ENCODE assay signal across 12 mouse cellular contexts in the genomic region with DNA sequence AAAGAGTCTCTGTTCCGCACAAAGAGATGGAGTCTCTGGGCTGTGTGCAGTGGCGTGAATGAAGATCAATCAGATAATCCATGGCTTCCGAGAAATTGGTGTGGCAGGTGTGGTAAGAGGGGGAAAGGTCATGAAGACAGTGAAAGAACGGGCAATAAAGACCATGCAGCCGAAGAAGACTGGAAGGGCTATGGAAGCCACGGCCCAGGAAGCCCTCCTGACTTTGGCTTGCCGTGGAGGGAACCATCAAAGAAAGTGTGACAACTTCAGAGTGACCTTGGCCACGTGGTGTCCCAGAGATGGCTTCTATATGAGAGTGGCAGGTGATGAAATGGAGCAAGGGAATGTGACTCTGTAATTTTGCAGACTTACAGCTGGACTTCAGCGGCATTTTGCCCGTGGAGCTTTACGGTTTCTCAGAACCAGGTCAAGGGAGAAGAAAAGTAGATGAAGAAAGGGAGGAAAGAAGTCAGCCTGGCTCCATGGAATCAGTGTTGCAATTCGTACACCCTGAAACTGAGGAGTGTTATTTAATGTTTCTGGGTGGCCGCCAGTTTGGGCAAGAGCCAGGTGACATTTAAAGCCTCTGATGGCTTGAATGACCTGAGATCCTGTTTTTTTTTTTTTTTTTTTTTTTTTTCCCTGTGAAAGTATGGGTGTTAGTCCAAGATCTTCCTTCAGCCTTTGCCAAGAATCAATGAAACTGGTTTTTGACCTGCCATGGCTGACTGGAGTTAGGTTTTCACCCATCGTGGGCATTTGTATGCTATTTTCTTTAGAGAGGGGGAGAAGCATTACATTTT.
A peak's percentile ranks its signal among the peaks of the same experiment; 100 is the strongest.
DNase-seq lines count a peak whose midpoint lies in the region; ATAC-seq lines count a peak whose summit lies in the region.
"Had no signal": no experiment of that assay in that cellular context is flagged by ENCODE, and none has a peak within 500 bp of the region (broad histone marks: within the 10 kb centered on the region; RNA-seq: fewer than 3 reads in every experiment).

No protein-coding gene starts in this region.

- no peak overlapping the region for H3K4me3 ChIP-seq in lung, embryonic 15.5 days
- H3K4me3 ChIP-seq: forebrain, embryonic 13.5 days had no signal

- H3K36me3 ChIP-seq in lung, embryonic 15.5 days = no peaks in the 10 kb centered on the region

- intact Hi-C loops in gastrocnemius, postnatal 14 days (cut with DNase I; ENCODE audit: low total_unique reads) = no loop called here
- intact Hi-C loops in heart, postnatal 10 days (cut with DNase I) = loop anchor here (2.0 to 5.0 kb wide), 2 partner anchors 35 to 76 kb away; a partner anchor contains a TSS

- H3K4me2 ChIP-seq in lung, embryonic 15.5 days = 0 out of 2 replicates have a peak overlapping the region, but pooled peaks have one; percentile 4
- H3K4me2 ChIP-seq: forebrain, embryonic 13.5 days; midbrain, embryonic 11.5 days had no signal

- no peaks in the 10 kb centered on the region for H3K9me3 ChIP-seq in lung, embryonic 15.5 days
- H3K9me3 ChIP-seq: forebrain, embryonic 13.5 days had no signal

- H3K4me1 ChIP-seq in lung, embryonic 15.5 days = peaks cover 28% of the 10 kb centered on the region
- H3K4me1 ChIP-seq: forebrain, embryonic 13.5 days had no signal

- no peak overlapping the region for H3K27ac ChIP-seq in lung, embryonic 15.5 days
- H3K27ac ChIP-seq: forebrain, embryonic 13.5 days had no signal

- DNase-seq in gastrocnemius, adult 18-20 months (ENCODE audit: low spot score) = peak; percentile 42
- DNase-seq in gastrocnemius, postnatal 14 days = no peak
- peak; percentile 87 for DNase-seq in adrenal gland, postnatal 14 days
- peak; percentile 72 to 80 for DNase-seq in heart, postnatal 10 days
- DNase-seq in Muller cell, postnatal 12 days (ENCODE audit: inconsistent ontology term) = no peak
- DNase-seq: cerebellum, postnatal 10 days; thymus, adult 2 months had no signal

- 55% methylated on average over 14 of the region's 14 CpGs for WGBS in lung, embryonic 15.5 days

- H3K27me3 ChIP-seq in lung, embryonic 15.5 days = no peaks in the 10 kb centered on the region
- H3K27me3 ChIP-seq: forebrain, embryonic 13.5 days had no signal

- H3K9ac ChIP-seq in lung, embryonic 15.5 days = no peak overlapping the region
- H3K9ac ChIP-seq: forebrain, embryonic 13.5 days had no signal

- no peak for ATAC-seq in lung, embryonic 15.5 days (ENCODE audit: borderline replicate concordance, extremely low read depth, low FRiP score, low TSS enrichment)
- no peak for ATAC-seq in megakaryocyte, adult 5-6 weeks (ENCODE audit: poor library complexity, severe bottlenecking)
- no peak for ATAC-seq in monocyte, adult 5-6 weeks (replicated peaks; ENCODE audit: insufficient number of reproducible peaks, low FRiP score, low TSS enrichment, poor library complexity, severe bottlenecking)
- ATAC-seq: forebrain, embryonic 13.5 days had no signal

Comparison
In these comparisons a context has a peak if more than half of its experiments do, and no peak if none do; other contexts are left out.
1. DNase-seq: peak in gastrocnemius, adult 18-20 months (single experiment), adrenal gland, postnatal 14 days (single experiment) and heart, postnatal 10 days (2 of 2); none in gastrocnemius, postnatal 14 days (single experiment) and Muller cell, postnatal 12 days (single experiment).